Mouse (Mus musculus) ES-E14 (cell line): ENCODE measurements at regions not wholly inside any gene's neighbourhood (a gene's known extent, or its start where the extent isn't known, plus 50 kb on each side); places are given as distances from the start of the nearest gene placed in this dataset.

ENCODE experiments used
- CHD2 ChIP-seq: IDR thresholded peaks from 2 replicates; pipeline ENCODE4 v1.6.1; 2014; ENCODE audit warnings: mild to moderate bottlenecking, low read depth, low read length, inconsistent platforms
- HCFC1 ChIP-seq: IDR thresholded peaks from 2 replicates; pipeline ENCODE4 v1.6.1; 2012; ENCODE audit warnings: low read length, inconsistent platforms, borderline replicate concordance; ENCODE audit not compliant: insufficient read depth
- MAFK ChIP-seq: IDR thresholded peaks from 2 replicates; pipeline ENCODE4 v1.6.1; 2014; ENCODE audit warnings: mild to moderate bottlenecking, low read depth, low read length, inconsistent platforms; ENCODE audit not compliant: insufficient read depth
- ZNF384 ChIP-seq: IDR thresholded peaks from 2 replicates; pipeline ENCODE4 v1.6.1; 2012; ENCODE audit warnings: low read depth, low read length, inconsistent platforms

- no peak for TF ChIP-seq HCFC1
- no peak for TF ChIP-seq CHD2
- no peak for TF ChIP-seq ZNF384
- TF ChIP-seq MAFK, result no peak
These were observed 52.5 kb upstream of the Adgre5 start for GRCm38 (mm10) chr8:83793491-83794238.
